Mouse (Mus musculus) CD4-positive, CD25-positive, alpha-beta regulatory T cell, adult 4 months (primary cell): Measurements from ENCODE around the gene Spg11. TPM values are rescaled to one million over a fixed set of nuclear protein-coding genes. Genes with fewer than 3 reads are reported as not detected.
"Not testable (repeated sequence)": the region's sequence is repeated elsewhere in the genome, so short reads cannot be mapped to it uniquely, and the experiment has no call there.

ENCODE experiments used
- ATAC-seq: one replicate; pipeline ENCODE4 v1.8.0; 2017
- polyA plus RNA-seq, 2 experiments: library from polyadenylated mRNA; unstranded; fragments of 100-300 nt; shearing (Covaris generic); gene quantifications; one replicate each; pipeline ENCODE4 v1.2.1; 2017

Spg11 gene
- polyA plus RNA-seq, 2 experiments from 2014 or later = 5.3 to 7.4 TPM

DNA sequence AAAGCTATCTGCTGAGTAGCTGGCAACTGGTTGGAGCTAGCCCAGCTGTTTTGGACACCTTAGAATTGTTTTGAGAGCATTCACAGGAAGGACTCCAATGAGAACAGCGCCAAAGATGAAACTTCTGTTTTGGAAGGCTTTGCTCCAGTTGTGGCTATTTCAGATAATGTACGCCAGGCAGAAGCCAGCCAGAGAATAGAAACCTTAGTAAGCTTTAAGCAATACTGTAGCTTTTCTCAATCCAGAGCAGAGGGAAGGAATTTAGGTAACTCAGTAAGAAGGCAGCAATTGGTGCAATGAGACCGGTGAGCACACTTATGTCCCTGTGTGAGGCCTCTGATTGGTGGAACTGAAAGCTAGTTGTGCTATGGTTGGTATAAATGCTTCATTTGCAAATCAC is 24.9 kb upstream of the Spg11 start:
- ATAC-seq = no peak

DNA sequence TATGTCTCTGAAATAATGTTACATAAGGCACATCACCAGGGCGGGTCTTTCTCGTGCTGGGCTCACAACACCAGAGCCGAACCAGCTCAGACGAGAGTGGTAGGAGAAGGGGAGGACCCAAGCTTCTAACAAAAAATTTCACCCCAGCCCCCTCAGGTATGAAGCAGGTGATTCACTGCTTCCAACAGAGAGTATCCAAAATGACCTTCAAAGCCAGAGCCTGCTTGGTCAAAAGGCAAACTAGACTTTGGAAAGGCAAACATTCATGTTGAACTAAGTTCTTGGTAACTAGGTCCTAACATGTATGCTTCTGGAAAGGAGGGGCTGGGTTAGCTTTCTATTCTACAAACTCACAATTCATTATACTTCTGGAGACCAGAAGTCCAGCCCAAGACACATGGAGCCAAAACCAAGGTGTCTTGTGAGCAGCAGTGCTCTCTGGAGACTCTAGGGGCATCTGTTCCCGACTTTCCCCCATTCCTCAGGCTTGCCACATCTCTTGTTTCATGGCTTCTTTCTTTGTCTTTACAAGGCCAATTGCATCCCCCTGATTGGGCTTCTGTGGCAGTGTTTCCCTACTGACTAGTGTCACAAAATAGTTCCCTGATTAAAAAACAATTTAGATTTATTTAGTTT is 23.3 kb upstream of the Spg11 start:
- ATAC-seq = no peak

DNA sequence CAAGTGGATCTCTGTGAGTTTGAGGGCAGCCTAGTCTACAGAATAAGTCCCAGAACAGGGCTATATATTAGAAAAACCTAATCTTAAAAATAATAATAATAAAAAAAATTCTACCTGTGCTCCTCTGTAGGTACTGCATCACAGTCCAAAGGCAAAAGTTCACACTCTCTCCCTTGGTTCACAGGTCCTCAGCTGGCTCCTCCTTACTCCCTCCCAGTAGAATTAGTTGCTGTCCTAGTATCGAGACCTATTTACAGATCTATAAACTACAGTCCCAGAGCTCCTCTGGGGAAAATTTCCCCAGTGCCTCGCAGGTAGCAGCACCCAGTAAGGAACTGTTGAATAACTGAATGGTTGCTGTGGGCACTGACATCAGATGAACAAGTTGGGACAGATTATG is 22.6 kb upstream of the Spg11 start:
- ATAC-seq = no peak

DNA sequence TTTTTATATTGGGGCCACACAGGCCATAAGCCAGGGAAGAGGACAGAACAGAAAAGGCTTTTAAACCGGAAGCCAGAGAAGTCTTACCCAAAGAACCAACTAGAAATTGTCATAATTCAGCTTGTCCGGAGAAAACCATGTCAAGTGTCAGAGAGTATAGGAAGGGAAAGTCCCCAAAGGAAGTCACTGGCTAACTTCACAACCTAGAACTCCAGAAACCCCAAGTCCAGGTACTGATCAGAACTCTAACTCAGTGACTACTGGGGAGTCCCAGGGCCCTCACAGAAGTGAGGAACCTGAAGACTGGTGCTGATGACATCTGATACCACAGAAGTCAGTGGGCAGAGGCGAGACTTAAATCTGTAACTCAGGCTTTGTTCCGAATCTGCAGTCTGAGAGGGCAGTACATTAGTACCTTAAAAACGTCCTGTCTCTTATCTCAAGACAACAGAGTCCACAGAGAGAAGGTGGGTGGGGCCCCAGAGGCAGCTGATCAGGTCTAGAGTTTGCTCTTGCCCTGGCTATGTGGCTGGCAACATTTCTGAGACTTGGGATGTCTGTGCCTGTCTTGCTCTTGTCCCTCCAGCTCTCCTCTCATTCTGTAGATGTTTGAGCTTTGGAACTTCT is 19.8 kb upstream of the Spg11 start:
- ATAC-seq = peak; percentile 75

DNA sequence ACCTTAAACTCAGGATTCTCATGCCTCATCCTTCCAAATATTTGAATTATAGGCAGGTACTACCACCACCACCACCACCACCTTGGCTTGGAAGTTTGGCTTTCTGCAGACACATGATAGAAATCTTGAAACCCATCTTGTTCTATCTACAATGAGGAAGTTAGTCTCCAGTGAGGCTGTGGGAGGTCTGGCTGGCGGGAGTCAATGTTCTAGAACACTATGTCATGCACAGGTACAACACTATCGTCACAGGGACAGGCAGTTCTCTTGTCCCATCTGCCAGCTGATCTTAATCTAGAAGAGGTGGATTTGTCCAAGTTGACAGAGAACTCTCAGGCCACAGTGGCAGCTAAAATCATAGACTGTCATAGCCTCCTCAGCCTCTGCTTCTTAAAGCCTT is 14.4 kb upstream of the Spg11 start:
- ATAC-seq = no peak

DNA sequence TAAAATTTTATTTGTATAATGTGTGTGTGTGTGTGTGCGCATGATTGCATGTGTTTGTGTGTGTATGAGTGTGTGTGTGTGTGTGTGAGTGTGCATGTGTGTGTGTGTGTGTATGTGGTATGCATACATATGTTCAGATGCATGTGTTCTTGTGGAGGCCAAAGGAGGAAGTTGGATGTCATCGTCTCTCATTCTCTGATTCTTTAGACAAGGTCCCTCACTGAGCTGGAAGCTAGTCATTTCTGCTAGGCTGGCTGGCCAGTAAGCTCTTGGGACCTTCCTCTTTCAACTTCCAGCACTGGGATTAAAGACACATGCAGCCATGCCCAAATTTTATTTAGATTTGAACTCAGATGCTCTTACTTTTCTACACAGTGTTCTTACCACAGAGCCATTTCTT is 13.9 kb upstream of the Spg11 start:
- no peak for ATAC-seq

DNA sequence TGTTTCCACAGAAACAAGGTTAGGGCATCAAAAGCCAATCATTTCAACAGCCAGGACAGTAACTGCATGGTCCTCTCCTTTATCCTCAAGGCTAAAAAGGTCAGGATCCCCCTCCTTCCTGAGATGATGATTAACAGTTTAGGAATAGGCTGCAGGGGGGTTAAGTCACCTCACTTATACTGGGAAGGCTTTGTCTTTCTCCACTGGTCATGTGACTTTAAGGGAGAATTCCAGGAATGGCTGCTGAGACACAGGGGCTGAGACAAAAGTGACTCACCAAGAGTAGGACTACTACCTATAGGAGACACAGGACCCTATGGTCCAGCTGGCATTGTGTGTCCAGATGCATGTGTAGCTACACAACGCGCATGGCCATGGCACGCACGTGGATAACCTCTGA is 9.4 kb upstream of the Spg11 start:
- ATAC-seq = no peak

DNA sequence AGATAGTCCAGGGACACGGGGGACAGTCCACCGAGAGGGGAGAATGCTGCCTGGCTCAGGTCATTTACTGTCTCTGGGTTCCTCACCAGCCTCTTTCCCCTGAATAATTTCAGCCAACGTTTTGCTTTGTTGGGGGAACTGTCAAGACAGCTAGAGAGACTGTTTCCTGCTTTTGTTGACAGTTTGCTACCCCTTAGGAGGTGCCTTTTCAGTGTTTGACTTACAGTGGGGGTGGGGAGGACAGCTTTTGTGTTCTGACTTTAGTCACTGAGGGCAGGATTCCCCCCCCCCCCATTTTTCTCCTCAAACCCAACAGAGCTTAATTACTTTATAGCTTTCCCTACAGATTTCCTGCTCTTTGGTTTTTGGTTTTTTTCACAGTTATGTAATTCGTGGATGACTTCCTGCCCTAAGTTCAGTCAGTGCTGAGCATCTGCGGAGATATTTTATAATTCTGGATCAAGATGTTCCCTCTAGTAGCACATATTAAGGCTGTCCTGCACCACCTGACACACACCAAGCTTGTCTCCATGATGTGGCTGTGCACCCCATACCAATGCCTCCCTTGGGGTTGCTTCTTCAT is 8.7 kb upstream of the Spg11 start:
- peak; percentile 73 for ATAC-seq

DNA sequence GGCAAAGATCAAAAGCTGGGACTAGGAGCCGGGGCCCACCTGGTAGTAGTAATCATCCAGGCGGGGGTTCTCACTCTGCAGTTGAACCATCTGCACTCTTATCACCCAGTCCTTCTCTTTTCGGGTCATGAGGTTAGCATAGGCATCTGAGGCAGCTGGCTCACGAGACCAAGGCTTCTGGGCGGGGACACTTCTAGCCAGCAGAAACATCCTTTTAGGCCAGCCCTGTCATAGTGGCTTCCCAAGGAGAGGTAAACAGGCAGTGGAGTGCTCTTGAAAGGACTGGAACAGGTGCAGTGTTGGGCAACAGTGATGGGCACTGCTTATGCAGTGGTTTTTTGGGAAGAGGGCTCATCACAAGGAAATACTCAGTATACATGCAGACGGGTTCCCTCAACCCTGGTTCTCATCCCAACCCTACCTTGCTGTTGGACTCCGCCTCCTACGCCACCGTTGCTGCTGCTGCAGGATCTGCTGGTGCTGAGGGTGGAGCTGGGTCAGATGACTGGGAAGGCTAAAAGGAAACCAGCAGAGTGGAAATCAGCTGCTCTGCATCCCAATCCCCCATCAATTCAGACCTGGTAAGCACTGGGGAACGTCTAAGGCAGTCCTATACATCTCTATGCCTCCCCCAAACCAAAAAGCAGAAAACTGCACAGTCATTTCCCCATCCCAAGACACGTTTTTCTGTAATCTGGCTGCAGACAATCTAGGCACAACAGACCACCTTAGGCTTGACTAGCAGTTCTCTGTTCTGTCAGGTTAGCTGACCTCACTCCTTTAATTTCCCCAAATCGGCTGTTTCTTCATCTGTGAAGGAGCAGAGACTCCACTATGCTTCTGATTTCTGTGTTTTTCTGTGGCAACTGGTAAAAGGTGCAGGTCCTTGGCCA is 7.7 kb upstream of the Spg11 start:
- peak; percentile 55 for ATAC-seq

DNA sequence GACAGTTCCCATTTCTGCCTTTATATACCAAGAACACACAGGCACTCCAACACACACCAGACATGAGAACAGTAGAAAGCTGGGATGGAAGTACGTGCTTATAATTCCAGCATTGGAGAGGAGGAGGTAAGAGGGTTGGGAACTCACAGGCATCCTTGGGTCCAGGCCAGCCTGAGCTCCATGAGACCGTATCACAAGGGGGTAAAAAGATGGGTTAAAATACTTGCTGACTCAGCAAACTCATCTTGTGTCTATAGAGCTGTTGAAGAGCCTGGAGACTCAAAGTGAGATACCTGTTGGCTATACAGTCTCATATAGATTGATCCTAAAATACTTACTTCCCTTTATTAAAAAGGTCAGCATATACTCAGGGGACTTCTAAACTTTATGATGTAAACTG is 1.3 kb downstream of the Spg11 start:
- ATAC-seq = no peak

DNA sequence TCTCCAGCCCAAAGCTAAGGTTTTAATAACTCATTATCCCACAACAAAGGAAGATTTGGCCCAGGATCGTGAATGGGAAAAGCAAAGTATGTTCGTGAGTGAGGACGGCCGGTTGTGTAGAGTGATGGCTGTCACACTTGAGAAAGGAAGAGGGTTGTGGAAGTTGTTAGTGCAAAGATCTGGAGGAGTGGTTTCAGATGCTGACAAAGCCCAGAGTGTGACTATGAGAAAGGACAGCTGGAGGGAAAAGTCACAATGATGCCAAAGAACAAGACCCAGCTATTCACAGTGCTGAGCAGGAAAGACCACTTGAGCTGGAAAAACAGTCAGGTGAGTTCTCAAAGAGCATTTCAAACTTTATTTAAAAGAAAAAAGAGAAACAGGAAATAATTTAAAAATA is 8.5 kb downstream of the Spg11 start:
- no peak for ATAC-seq

DNA sequence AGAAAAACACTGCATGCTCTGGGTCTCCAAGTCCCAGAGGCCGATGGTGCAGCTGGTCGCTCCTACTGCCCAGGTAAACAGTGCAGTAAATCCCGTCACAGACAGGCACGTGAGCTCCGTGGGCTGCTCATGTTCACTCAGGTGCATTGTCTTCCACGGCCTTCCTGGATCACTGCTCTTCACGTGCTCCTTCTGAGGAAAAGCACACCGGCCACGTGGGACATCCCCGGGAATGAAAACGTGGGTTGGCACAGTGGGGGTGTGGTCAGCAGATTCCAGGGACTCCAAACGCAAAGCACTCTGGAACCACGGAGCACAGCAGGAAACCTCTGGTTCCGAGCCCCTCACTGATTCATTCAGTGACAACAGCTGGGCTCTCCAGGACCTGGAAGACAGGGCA is 10.1 kb downstream of the Spg11 start:
- ATAC-seq = no peak

DNA sequence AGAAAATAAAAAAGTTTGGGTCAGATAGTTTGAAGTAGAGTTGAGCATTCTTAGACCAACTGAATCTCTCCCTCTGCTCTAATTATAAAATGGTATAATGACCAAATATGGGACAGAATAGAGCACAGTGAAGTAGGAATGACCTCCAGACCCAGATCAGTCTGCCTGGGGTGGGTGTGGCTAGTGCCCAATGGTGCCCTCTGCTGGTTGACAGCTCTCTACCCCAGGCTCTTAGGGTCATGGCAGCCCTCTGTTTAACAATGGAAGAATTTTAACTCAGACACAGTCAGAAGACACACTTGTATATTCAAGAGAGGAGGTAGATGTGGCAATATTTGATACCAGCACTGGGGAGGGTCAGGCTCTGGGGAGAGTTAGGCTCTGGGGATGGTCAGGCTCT is 16.1 kb downstream of the Spg11 start:
- peak; percentile 45 for ATAC-seq

DNA sequence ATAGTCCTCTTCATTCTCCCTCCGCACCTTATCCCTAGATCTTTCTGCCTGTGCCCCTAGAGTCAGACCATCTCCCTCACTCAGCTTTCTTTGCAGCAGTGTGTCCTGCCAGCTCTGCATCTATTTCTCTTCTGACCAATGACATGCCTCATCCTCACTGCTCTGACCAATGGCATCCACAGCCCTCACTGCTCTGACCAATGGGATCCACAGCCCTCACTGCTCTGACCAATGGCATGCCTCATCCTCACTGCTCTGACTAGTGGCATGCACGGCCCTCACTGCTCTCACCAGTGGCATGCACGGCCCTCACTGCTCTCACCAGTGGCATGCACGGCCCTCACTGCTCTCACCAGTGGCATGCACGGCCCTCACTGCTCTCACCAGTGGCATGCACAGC is 20.5 kb downstream of the Spg11 start:
- ATAC-seq = not testable (repeated sequence)

DNA sequence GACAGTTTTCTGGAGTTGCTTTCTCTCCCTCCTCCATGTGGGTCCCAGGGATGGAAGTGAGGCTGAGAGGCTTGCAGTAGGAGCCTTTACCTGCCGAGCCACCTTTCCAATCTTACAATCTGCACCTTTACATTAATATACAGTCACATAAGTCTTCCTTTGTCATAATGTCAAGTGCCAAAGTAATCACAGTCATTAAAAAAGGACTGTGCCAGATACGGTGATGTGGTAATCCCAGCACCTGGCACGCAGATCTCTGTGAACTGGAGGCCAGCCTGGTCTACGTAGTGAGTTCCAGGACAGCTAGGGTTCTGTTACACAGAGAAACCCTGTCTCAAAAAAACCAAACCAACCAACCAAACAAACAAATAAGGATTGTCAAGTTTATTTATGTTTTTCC is 24.3 kb downstream of the Spg11 start:
- ATAC-seq = no peak

DNA sequence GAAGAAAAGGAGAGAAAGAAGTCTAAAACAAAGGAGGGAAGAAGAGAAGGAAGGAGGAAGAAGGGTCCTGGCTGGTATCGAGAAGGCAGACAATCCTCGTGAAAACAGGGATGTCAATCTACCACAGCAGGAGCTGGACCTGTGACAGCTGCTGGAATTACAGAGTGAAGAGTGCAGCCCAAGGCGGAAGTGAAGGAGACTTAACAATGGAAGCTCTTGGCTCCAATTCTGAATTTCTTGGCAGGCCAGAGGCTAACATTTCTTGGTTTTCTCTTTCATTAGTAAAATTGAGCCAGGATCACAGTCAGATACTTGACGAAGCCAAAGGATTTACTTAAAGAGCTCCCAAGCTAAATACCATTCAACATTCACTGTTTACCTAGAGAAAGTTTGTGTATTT is 31.7 kb downstream of the Spg11 start:
- ATAC-seq = no peak

DNA sequence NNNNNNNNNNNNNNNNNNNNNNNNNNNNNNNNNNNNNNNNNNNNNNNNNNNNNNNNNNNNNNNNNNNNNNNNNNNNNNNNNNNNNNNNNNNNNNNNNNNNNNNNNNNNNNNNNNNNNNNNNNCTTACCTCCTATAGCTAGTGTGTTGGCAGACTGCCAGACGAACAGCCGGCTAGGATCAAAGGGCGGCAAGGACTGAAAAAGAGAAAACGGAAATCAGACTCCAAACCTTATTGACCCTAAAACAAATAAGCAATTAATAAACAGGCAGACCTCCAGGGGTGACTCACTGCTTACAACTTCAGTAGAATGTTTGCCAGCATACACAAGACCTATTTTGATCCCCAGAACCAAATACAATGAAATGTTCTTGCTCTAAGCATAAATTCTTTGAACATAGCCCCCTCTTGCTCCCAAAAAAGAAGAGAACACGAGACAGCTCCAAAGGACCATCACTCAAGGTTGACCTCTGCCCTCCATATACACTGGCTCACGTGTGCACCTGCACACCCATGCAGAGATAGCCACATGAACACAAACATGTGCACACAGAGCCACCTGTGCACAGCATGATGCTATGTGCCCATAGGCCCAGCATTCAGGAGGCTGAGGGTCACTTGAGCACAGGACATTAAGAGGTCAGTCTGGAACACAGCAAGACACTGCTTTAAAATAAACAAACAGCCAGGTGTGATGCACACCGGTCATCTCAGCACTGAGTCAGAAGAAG is 36.3 kb downstream of the Spg11 start:
- ATAC-seq = no peak

DNA sequence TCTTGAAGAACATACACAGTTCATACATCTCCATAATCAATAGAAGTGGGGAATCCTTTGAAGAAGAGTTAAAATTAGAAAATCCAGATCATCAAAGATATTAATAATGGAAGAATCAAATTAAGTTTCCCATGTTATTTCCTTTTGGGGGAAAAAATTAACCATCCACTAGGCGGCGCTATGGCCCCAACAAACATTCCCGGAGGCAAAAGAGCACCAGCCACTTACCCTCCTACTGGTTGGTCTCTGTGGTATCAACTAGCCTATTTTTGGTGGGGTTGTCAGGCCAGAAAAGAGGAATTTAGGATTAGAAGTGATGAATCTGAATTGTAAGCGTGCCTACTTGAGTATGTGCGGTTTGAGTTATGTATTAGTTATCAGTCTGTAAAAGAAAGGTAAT is 48.3 kb downstream of the Spg11 start:
- peak; percentile 79 for ATAC-seq

DNA sequence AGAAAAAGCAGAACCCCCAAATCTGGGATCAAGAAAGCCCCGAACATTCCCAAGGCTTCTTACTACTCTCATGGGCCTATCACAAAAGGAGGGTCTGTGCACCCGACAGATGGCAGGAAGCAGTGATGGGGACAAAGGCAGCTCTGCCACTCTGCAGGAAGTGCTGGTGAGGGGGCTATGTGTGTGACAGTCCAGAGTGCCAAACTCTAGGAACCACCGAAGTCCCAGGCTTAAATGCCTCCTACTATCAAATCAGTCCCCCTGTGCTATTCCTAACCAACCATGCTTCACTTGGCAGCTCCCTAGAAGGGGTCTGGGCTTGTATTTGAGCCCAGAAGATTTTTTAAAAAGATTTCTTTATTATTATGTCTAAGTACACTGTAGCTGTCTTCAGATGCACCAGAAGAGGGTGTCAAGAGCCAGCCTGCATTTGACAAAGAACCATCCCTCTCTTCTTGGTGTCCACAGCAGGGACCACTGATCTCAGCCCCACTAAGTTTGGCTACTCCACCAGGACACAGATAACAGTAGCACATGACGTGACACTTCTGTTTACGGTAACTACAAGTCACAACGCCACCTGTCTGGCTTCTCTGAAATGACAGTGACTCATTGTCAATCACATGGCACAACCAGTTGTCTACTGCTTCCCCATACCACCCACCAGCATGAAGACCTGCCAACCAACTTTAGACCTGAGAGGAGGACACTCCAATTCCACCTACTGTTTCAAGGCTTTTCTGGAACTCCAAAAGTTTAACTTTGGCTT is 48.9 kb downstream of the Spg11 start:
- peak; percentile 49 for ATAC-seq

DNA sequence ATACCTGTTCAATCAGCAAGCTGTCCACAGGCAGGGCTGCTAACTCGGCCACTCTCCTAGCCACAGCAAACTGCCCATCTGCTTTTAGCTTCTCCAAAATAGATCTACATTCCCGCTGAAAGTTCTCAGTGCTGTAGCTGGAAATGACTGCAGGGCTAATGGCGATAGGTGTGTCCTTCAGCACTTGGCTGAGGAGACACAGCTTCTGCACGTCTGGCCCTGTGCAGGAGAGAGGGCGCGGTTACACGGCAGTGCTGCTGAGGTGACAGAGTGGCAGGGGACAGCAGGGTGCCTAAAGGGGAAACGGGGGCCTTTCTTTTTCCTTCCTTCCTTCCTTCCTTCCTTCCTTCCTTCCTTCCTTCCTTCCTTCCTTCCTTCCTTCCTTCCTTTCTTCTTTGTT is 51.9 kb downstream of the Spg11 start:
- no peak for ATAC-seq

DNA sequence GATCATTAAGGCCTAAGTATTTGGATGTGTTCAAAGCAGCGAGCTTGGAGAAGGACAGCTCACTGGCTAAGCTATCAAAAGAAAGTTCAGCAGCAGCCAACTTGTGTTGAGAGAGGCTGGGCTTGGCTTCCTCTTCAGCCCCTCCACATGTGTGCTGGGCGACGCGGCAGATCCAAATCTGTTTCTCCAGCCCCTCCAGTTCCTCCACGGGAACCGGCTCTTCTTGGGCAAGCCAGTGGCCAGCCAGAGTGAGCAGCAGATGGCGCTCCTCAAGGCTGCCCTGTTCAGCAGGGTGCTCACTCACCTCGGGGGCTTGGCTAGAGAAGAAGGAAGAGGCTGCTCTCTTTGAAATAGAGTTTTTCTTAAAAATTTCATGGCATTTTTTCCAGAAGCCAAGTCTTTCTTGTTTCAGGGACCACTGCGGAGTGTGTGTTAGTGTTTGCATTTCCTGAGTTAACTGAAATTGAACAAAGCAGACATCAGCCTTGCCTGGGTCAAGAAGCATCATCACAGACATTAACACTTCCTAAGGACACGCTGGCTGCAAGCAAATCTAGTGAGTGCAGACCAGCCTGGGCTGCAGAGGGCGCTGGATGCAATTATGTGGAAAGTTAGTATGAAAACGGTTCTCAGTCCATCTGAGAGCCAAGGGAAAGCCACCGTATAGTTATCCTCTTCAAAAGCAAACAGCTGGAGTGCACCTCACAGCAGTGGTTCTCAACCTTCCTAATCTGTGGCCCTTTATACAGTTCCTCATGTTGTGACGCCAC is 52.8 kb downstream of the Spg11 start:
- no peak for ATAC-seq
